16 mouse cellular contexts compared by ENCODE assay signal in genomic region chr2:104846638-104847414, GRCm38 (mm10). TPM values are rescaled to one million over a fixed set of nuclear protein-coding genes. Genes with fewer than 3 reads are reported as not detected.
DNase-seq lines count a peak whose midpoint lies in the region; ATAC-seq lines count a peak whose summit lies in the region.
"Had no signal": no experiment of that assay in that cellular context is flagged by ENCODE, and none has a peak within 500 bp of the region (broad histone marks: within the 10 kb centered on the region; RNA-seq: fewer than 3 reads in every experiment).

No protein-coding gene starts in this region.

- H3K27ac ChIP-seq in hindbrain, embryonic 12.5 days, result no peak overlapping the region
- H3K27ac ChIP-seq in hindbrain, embryonic 13.5 days, result no peak overlapping the region
- no peak overlapping the region for H3K27ac ChIP-seq in hindbrain, embryonic 15.5 days (replicated peaks)
- no peak overlapping the region for H3K27ac ChIP-seq in kidney, embryonic 14.5 days (ENCODE audit: low read depth, low read length)
- H3K27ac ChIP-seq: embryonic facial prominence, embryonic 13.5 days; limb, embryonic 15.5 days had no signal

- WGBS in hindbrain, embryonic 12.5 days, result 36% methylated on average over 4 of the region's 4 CpGs
- whole genome bisulfite sequencing in hindbrain, embryonic 13.5 days, result 28% methylated on average over 4 of the region's 4 CpGs
- WGBS in hindbrain, embryonic 15.5 days, result 37% methylated on average over 4 of the region's 4 CpGs
- WGBS in kidney, embryonic 14.5 days, result 49% methylated on average over 4 of the region's 4 CpGs

- H3K4me2 ChIP-seq in hindbrain, embryonic 12.5 days (replicated peaks), result no peak overlapping the region
- H3K4me2 ChIP-seq in hindbrain, embryonic 13.5 days, result no peak overlapping the region
- H3K4me2 ChIP-seq in hindbrain, embryonic 15.5 days, result no peak overlapping the region
- H3K4me2 ChIP-seq in kidney, embryonic 14.5 days (replicated peaks; ENCODE audit: low read depth, low read length), result no peak overlapping the region
- H3K4me2 ChIP-seq: embryonic facial prominence, embryonic 13.5 days; heart, embryonic 12.5 days; limb, embryonic 15.5 days had no signal

- DNase-seq in thymus, postnatal 4 days, result peak; percentile 13
- no peak for DNase-seq in thymus, adult 18-20 months
- no peak for DNase-seq in kidney, postnatal 10 days
- DNase-seq: cerebellum, adult 9-10 months; gastrocnemius, postnatal 36 days; layer of hippocampus, postnatal 36 days; right cerebral cortex, postnatal 25 days had no signal

- H3K36me3 ChIP-seq in hindbrain, embryonic 12.5 days, result no peaks in the 10 kb centered on the region
- H3K36me3 ChIP-seq in hindbrain, embryonic 13.5 days, result no peaks in the 10 kb centered on the region
- H3K36me3 ChIP-seq in hindbrain, embryonic 15.5 days, result no peaks in the 10 kb centered on the region
- no peaks in the 10 kb centered on the region for H3K36me3 ChIP-seq in kidney, embryonic 14.5 days (ENCODE audit: control insufficient read depth, insufficient read depth, low read length)
- H3K36me3 ChIP-seq: embryonic facial prominence, embryonic 13.5 days; heart, embryonic 12.5 days; limb, embryonic 15.5 days had no signal

- no peak overlapping the region for H3K9ac ChIP-seq in hindbrain, embryonic 12.5 days
- H3K9ac ChIP-seq in hindbrain, embryonic 13.5 days, result no peak overlapping the region
- no peak overlapping the region for H3K9ac ChIP-seq in hindbrain, embryonic 15.5 days
- H3K9ac ChIP-seq in kidney, embryonic 14.5 days (ENCODE audit: low read depth, low read length), result no peak overlapping the region
- H3K9ac ChIP-seq: embryonic facial prominence, embryonic 13.5 days; heart, embryonic 12.5 days; limb, embryonic 15.5 days; liver, postnatal 0 days had no signal

- H3K27me3 ChIP-seq in hindbrain, embryonic 12.5 days, result peaks cover 23% of the 10 kb centered on the region
- H3K27me3 ChIP-seq in hindbrain, embryonic 13.5 days, result peaks cover 32% of the 10 kb centered on the region
- H3K27me3 ChIP-seq in hindbrain, embryonic 15.5 days, result peaks cover 15% of the 10 kb centered on the region; the same call in 1 of the 2 replicates
- peaks cover 4% of the 10 kb centered on the region; the same call in 1 of the 2 replicates for H3K27me3 ChIP-seq in kidney, embryonic 14.5 days (ENCODE audit: control insufficient read depth, insufficient read depth, low read length)
- H3K27me3 ChIP-seq: limb, embryonic 15.5 days had no signal

- no peak overlapping the region for H3K4me3 ChIP-seq in hindbrain, embryonic 12.5 days
- no peak overlapping the region for H3K4me3 ChIP-seq in hindbrain, embryonic 13.5 days
- no peak overlapping the region for H3K4me3 ChIP-seq in hindbrain, embryonic 15.5 days
- H3K4me3 ChIP-seq in kidney, embryonic 14.5 days (ENCODE audit: low read length), result no peak overlapping the region
- H3K4me3 ChIP-seq: embryonic facial prominence, embryonic 13.5 days; heart, embryonic 12.5 days; limb, embryonic 15.5 days had no signal

- 0 out of 2 replicates have a peak, but pooled peaks have one; percentile 48 for ATAC-seq in hindbrain, embryonic 12.5 days (ENCODE audit: low FRiP score)
- ATAC-seq in hindbrain, embryonic 13.5 days (ENCODE audit: low FRiP score), result no peak
- peak; percentile 49; the same call in 1 of the 2 replicates for ATAC-seq in hindbrain, embryonic 15.5 days (ENCODE audit: low FRiP score, low read depth)
- no peak for ATAC-seq in megakaryocyte-erythroid progenitor cell, adult 5-6 weeks (replicated peaks; ENCODE audit: low FRiP score, low TSS enrichment, poor library complexity, severe bottlenecking)
- ATAC-seq in kidney, embryonic 14.5 days (ENCODE audit: low FRiP score, low TSS enrichment), result no peak
- ATAC-seq: liver, postnatal 0 days had no signal

- H3K9me3 ChIP-seq in hindbrain, embryonic 12.5 days (replicated peaks), result no peaks in the 10 kb centered on the region
- H3K9me3 ChIP-seq in hindbrain, embryonic 13.5 days, result no peaks in the 10 kb centered on the region
- H3K9me3 ChIP-seq in hindbrain, embryonic 15.5 days, result no peaks in the 10 kb centered on the region
- no peaks in the 10 kb centered on the region for H3K9me3 ChIP-seq in kidney, embryonic 14.5 days (ENCODE audit: control insufficient read depth, low read length)
- H3K9me3 ChIP-seq: embryonic facial prominence, embryonic 13.5 days; heart, embryonic 12.5 days; limb, embryonic 15.5 days had no signal

- peaks cover 10% of the 10 kb centered on the region for H3K4me1 ChIP-seq in hindbrain, embryonic 12.5 days
- peaks cover 11% of the 10 kb centered on the region for H3K4me1 ChIP-seq in hindbrain, embryonic 13.5 days (replicated peaks)
- H3K4me1 ChIP-seq in hindbrain, embryonic 15.5 days (replicated peaks), result peaks cover 10% of the 10 kb centered on the region
- no peaks in the 10 kb centered on the region for H3K4me1 ChIP-seq in kidney, embryonic 14.5 days (ENCODE audit: control insufficient read depth, insufficient read depth, low read length)

RNA-seq across cellular contexts. Expression of gene Prrg4, which starts 2.9 kb away (rescaled TPM):
- 1.6 TPM in 2 replicates for polyA plus RNA-seq in hindbrain, embryonic 12.5 days (2016; fragmentation: Nextera tagmentation; extraction: Ambion mirVana)
- polyA plus RNA-seq in hindbrain, embryonic 13.5 days (2015; fragmentation: Nextera tagmentation; extraction: Ambion mirVana), result 0.32 and 0.36 TPM in 2 replicates
- 0.64 and 0.69 TPM in 2 replicates for polyA plus RNA-seq in hindbrain, embryonic 15.5 days (2015; fragmentation: Nextera tagmentation; extraction: Ambion mirVana)
- 1.3 TPM in 2 replicates for total RNA-seq in megakaryocyte-erythroid progenitor cell, adult 5-6 weeks (2014; fragmentation: Nextera tagmentation)
- 5.2 and 13.1 TPM in 2 replicates for total RNA-seq in megakaryocyte-erythroid progenitor cell, adult 5-6 weeks (2017)
- 2.1 and 2.9 TPM in 2 replicates for polyA plus RNA-seq in kidney, embryonic 14.5 days (2014; fragmentation: Nextera tagmentation; extraction: Ambion mirVana)

RNA-seq across cellular contexts. Expression of gene Ccdc73, which starts 20.8 kb away (rescaled TPM):
- 7.9 and 9.9 TPM in 2 replicates for polyA plus RNA-seq in hindbrain, embryonic 12.5 days (2016; fragmentation: Nextera tagmentation; extraction: Ambion mirVana)
- 7.1 and 7.7 TPM in 2 replicates for polyA plus RNA-seq in hindbrain, embryonic 13.5 days (2015; fragmentation: Nextera tagmentation; extraction: Ambion mirVana)
- polyA plus RNA-seq in hindbrain, embryonic 15.5 days (2015; fragmentation: Nextera tagmentation; extraction: Ambion mirVana), result 4.5 and 7.9 TPM in 2 replicates
- total RNA-seq in megakaryocyte-erythroid progenitor cell, adult 5-6 weeks (2014; fragmentation: Nextera tagmentation), result not detected in 2 replicates
- 13.9 TPM in 1 of 2 replicates, not detected in the other for total RNA-seq in megakaryocyte-erythroid progenitor cell, adult 5-6 weeks (2017)
- polyA plus RNA-seq in kidney, embryonic 14.5 days (2014; fragmentation: Nextera tagmentation; extraction: Ambion mirVana), result 7.1 and 7.4 TPM in 2 replicates

RNA-seq across cellular contexts. Expression of gene Qser1, which starts 30.3 kb away (rescaled TPM):
- 11.0 and 11.1 TPM in 2 replicates for polyA plus RNA-seq in hindbrain, embryonic 12.5 days (2016; fragmentation: Nextera tagmentation; extraction: Ambion mirVana)
- 7.5 and 7.6 TPM in 2 replicates for polyA plus RNA-seq in hindbrain, embryonic 13.5 days (2015; fragmentation: Nextera tagmentation; extraction: Ambion mirVana)
- 6.8 TPM in 2 replicates for polyA plus RNA-seq in hindbrain, embryonic 15.5 days (2015; fragmentation: Nextera tagmentation; extraction: Ambion mirVana)
- 23.7 and 28.0 TPM in 2 replicates for total RNA-seq in megakaryocyte-erythroid progenitor cell, adult 5-6 weeks (2014; fragmentation: Nextera tagmentation)
- total RNA-seq in megakaryocyte-erythroid progenitor cell, adult 5-6 weeks (2017), result 3.8 and 12.6 TPM in 2 replicates
- 17.0 and 21.6 TPM in 2 replicates for polyA plus RNA-seq in kidney, embryonic 14.5 days (2014; fragmentation: Nextera tagmentation; extraction: Ambion mirVana)

Comparison
In these comparisons a context has a peak if more than half of its experiments do, and no peak if none do; other contexts are left out.
1. ATAC-seq: peak in hindbrain, embryonic 12.5 days (single experiment) and hindbrain, embryonic 15.5 days (single experiment); none in hindbrain, embryonic 13.5 days (single experiment), megakaryocyte-erythroid progenitor cell, adult 5-6 weeks (single experiment) and kidney, embryonic 14.5 days (single experiment).